Mouse (Mus musculus): ENCODE data around the gene Snap47. TPM values are rescaled to one million over a fixed set of nuclear protein-coding genes. Genes with fewer than 3 reads are reported as not detected.

Snap47 gene
- polyA plus RNA-seq, 1 experiment = 70.4 TPM

DNA sequence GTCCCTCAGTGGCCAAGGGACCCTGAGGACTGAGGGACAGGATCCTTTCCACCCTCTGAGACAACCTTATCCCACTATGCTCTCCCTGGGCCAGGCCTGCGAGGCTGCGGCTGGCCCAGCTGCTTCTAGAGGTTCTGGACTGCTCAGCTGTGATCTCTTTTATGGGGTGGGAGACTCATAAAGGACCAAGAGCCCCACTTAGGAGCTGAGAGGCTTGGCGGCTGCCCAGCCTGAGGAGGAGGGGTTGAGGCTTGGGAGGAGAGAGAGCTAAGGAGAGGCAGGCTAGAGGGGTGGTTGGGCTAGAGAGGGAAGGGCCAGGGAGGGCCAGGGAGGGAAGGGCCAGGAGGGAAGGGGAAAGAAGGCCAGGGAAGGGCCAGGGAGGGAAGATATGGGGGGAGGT is 86.6 kb downstream of the Snap47 start:
- H3K27ac ChIP-seq (ENCODE audit: insufficient read depth, low read length) = no peak overlapping the region
- TF ChIP-seq POLR2A (IDR thresholded peaks at IDR 0.05; ENCODE audit: insufficient read depth, low read length) (no peak), CTCF (IDR thresholded peaks at IDR 0.05; ENCODE audit: low read depth, low read length) (no peak), EP300 (IDR thresholded peaks at IDR 0.05; ENCODE audit: insufficient read depth, low read depth, low read length) (no peak)
- no peaks in the 10 kb centered on the region for H3K27me3 ChIP-seq (ENCODE audit: control insufficient read depth, insufficient read depth, low read length, poor library complexity, severe bottlenecking)
- no peak overlapping the region for H3K4me3 ChIP-seq (ENCODE audit: low read depth, low read length)
- no peaks in the 10 kb centered on the region for H3K4me1 ChIP-seq (ENCODE audit: control insufficient read depth, insufficient read depth, low read length)
- no peaks in the 10 kb centered on the region for H3K36me3 ChIP-seq (ENCODE audit: control insufficient read depth, insufficient read depth, low read length, poor library complexity, severe bottlenecking)
- no peaks in the 10 kb centered on the region for H3K9me3 ChIP-seq (replicated peaks; ENCODE audit: control insufficient read depth, insufficient read depth, low read length, poor library complexity, severe bottlenecking)
- no peak overlapping the region for H3K9ac ChIP-seq (ENCODE audit: low read depth, poor library complexity, severe bottlenecking)

DNA sequence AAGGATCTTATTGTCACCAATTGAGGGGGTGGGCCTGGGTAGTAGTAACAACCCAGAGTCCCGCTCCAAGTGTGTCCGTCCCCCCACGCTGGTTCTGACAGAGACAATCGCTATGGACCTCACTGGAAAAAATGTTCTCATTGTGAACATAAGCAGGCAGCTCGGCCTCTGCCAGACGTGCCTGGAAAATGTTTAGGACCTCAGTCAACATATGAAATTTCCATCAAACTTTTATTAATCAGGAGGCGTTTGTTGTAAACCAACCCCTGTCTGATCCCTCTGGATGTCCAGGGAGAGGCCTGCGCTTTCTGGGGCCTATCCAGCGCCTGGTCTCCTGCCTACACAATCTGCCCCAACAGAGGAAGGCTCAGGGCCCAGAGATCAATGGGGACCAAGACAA is 87.0 kb downstream of the Snap47 start:
- H3K9me3 ChIP-seq (replicated peaks; ENCODE audit: control insufficient read depth, insufficient read depth, low read length, poor library complexity, severe bottlenecking) = no peaks in the 10 kb centered on the region
- no peak for TF ChIP-seq POLR2A (IDR thresholded peaks at IDR 0.05; ENCODE audit: insufficient read depth, low read length)
- no peak for TF ChIP-seq CTCF (IDR thresholded peaks at IDR 0.05; ENCODE audit: low read depth, low read length)
- no peak for TF ChIP-seq EP300 (IDR thresholded peaks at IDR 0.05; ENCODE audit: insufficient read depth, low read depth, low read length)
- no peak overlapping the region for H3K27ac ChIP-seq (ENCODE audit: insufficient read depth, low read length)
- H3K36me3 ChIP-seq (ENCODE audit: control insufficient read depth, insufficient read depth, low read length, poor library complexity, severe bottlenecking) = no peaks in the 10 kb centered on the region
- H3K9ac ChIP-seq (ENCODE audit: low read depth, poor library complexity, severe bottlenecking) = no peak overlapping the region
- no peaks in the 10 kb centered on the region for H3K4me1 ChIP-seq (ENCODE audit: control insufficient read depth, insufficient read depth, low read length)
- H3K4me3 ChIP-seq (ENCODE audit: low read depth, low read length) = no peak overlapping the region
- no peaks in the 10 kb centered on the region for H3K27me3 ChIP-seq (ENCODE audit: control insufficient read depth, insufficient read depth, low read length, poor library complexity, severe bottlenecking)

DNA sequence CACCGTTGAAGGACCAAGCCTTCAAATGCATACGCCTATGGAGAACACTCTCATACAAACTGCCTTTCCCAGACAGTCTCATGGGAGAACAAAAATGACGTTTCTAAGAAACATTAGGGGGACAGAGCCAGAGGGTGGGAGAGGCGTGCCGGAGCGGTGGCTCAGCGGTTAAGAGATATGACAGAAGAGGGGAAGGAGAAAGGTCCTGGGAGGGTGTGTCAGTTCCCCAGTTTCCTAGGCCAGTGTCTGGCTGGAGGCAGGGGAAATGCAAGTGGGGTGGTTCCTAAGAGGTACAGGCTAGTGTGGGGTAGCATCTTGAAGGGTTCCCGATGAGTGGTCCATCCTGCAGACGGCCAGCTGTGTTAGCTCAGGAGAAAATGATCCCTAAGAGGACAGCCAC is 89.7 kb downstream of the Snap47 start:
- no peaks in the 10 kb centered on the region for H3K9me3 ChIP-seq (replicated peaks; ENCODE audit: control insufficient read depth, insufficient read depth, low read length, poor library complexity, severe bottlenecking)
- H3K9ac ChIP-seq (ENCODE audit: low read depth, poor library complexity, severe bottlenecking) = no peak overlapping the region
- H3K4me3 ChIP-seq (ENCODE audit: low read depth, low read length) = no peak overlapping the region
- no peaks in the 10 kb centered on the region for H3K36me3 ChIP-seq (ENCODE audit: control insufficient read depth, insufficient read depth, low read length, poor library complexity, severe bottlenecking)
- H3K27me3 ChIP-seq (ENCODE audit: control insufficient read depth, insufficient read depth, low read length, poor library complexity, severe bottlenecking) = no peaks in the 10 kb centered on the region
- no peaks in the 10 kb centered on the region for H3K4me1 ChIP-seq (ENCODE audit: control insufficient read depth, insufficient read depth, low read length)
- TF ChIP-seq POLR2A (IDR thresholded peaks at IDR 0.05; ENCODE audit: insufficient read depth, low read length) (no peak), EP300 (IDR thresholded peaks at IDR 0.05; ENCODE audit: insufficient read depth, low read depth, low read length) (no peak)
- H3K27ac ChIP-seq (ENCODE audit: insufficient read depth, low read length) = no peak overlapping the region

Other genes with a start within 250 kb of the Snap47 start
- gene Mrpl55, start 248.7 kb downstream of the Snap47 start, polyA plus RNA-seq (2011; ENCODE audit: insufficient read depth, insufficient read length, low read depth, missing spikeins) = 41.7 and 48.2 TPM in 2 replicates
- 14.3 and 15.3 TPM in 2 replicates for gene 2310033P09Rik, start 242.9 kb downstream of the Snap47 start, polyA plus RNA-seq (2011; ENCODE audit: insufficient read depth, insufficient read length, low read depth, missing spikeins)
- 375 and 376 TPM in 2 replicates for gene Arf1, start 222.9 kb downstream of the Snap47 start, polyA plus RNA-seq (2011; ENCODE audit: insufficient read depth, insufficient read length, low read depth, missing spikeins)
- 0.36 and 0.64 TPM in 2 replicates for gene Wnt3a, start 160.4 kb downstream of the Snap47 start, polyA plus RNA-seq (2011; ENCODE audit: insufficient read depth, insufficient read length, low read depth, missing spikeins)
- gene Wnt9a, start 144.3 kb downstream of the Snap47 start, polyA plus RNA-seq (2011; ENCODE audit: insufficient read depth, insufficient read length, low read depth, missing spikeins) = 6.5 and 6.8 TPM in 2 replicates
- gene Prss38, start 75.5 kb downstream of the Snap47 start, polyA plus RNA-seq (2011; ENCODE audit: insufficient read depth, insufficient read length, low read depth, missing spikeins) = 0.48 TPM in 1 of 2 replicates, not detected in the other
- 12.6 and 13.7 TPM in 2 replicates for gene Jmjd4, start 1.1 kb downstream of the Snap47 start, polyA plus RNA-seq (2011; ENCODE audit: insufficient read depth, insufficient read length, low read depth, missing spikeins)
- 7.5 and 9.4 TPM in 2 replicates for gene Zfp867, start 21.3 kb upstream of the Snap47 start, polyA plus RNA-seq (2011; ENCODE audit: insufficient read depth, insufficient read length, low read depth, missing spikeins)
- 52.5 and 56.8 TPM in 2 replicates for gene Zkscan17, start 75.6 kb upstream of the Snap47 start, polyA plus RNA-seq (2011; ENCODE audit: insufficient read depth, insufficient read length, low read depth, missing spikeins)
- 0.17 TPM in 1 of 2 replicates, not detected in the other for gene Nlrp3, start 90.4 kb upstream of the Snap47 start, polyA plus RNA-seq (2011; ENCODE audit: insufficient read depth, insufficient read length, low read depth, missing spikeins)
- gene Olfr222, start 125.0 kb upstream of the Snap47 start, polyA plus RNA-seq (2011; ENCODE audit: insufficient read depth, insufficient read length, low read depth, missing spikeins) = not detected in 2 replicates
- gene Olfr223, start 142.1 kb upstream of the Snap47 start, polyA plus RNA-seq (2011; ENCODE audit: insufficient read depth, insufficient read length, low read depth, missing spikeins) = not detected in 2 replicates
- gene Mprip, start 210.1 kb upstream of the Snap47 start, polyA plus RNA-seq (2011; ENCODE audit: insufficient read depth, insufficient read length, low read depth, missing spikeins) = 85.9 and 89.9 TPM in 2 replicates

Data from ES-Bruce4 (cell line).